Mouse (Mus musculus) forebrain, embryonic 11.5 days (tissue): ENCODE data around the gene Plod2. TPM values are rescaled to one million over a fixed set of nuclear protein-coding genes. Genes with fewer than 3 reads are reported as not detected.

Source experiments
- ATAC-seq: fragments of 200-750 bp; cut with Nextera tagmentation; replicated peaks from 2 replicates; pipeline ENCODE4 v1.8.0; 2017; ENCODE audit warnings: moderate TSS enrichment; ENCODE audit not compliant: low FRiP score
- DNase-seq: peaks from one replicate; pipeline ENCODE4 v3.0.0-alpha.2; 2017; ENCODE audit warnings: low spot score
- H3K27ac ChIP-seq: fragments of 300-500 bp; sonication (generic); 2 replicates; pipeline ENCODE4 v1.5.1; 2014; ENCODE audit warnings: low read depth, low read length
- H3K27me3 ChIP-seq: fragments of 300-500 bp; sonication (generic); 2 replicates; pipeline ENCODE4 v1.6.1; 2014; ENCODE audit warnings: mild to moderate bottlenecking, low read length, mixed read lengths; ENCODE audit not compliant: control insufficient read depth, insufficient read depth
- H3K36me3 ChIP-seq: fragments of 300-500 bp; sonication (generic); 2 replicates; pipeline ENCODE4 v1.6.1; 2014; ENCODE audit warnings: mild to moderate bottlenecking, low read length, moderate library complexity, mixed read lengths; ENCODE audit not compliant: control insufficient read depth, insufficient read depth
- H3K4me1 ChIP-seq: fragments of 300-500 bp; sonication (generic); replicated peaks from 2 replicates; pipeline ENCODE4 v1.6.1; 2014; ENCODE audit warnings: low read length, mixed read lengths; ENCODE audit not compliant: control insufficient read depth, insufficient read depth
- H3K4me2 ChIP-seq: fragments of 300-500 bp; sonication (generic); 2 replicates; pipeline ENCODE4 v1.6.1; 2014; ENCODE audit warnings: low read depth, mild to moderate bottlenecking, low read length, moderate library complexity, mixed read lengths; ENCODE audit not compliant: severe bottlenecking
- H3K4me3 ChIP-seq: fragments of 300-500 bp; sonication (generic); 2 replicates; pipeline ENCODE4 v1.5.1; 2014; ENCODE audit warnings: low read depth, low read length
- H3K9ac ChIP-seq: fragments of 300-500 bp; sonication (generic); 2 replicates; pipeline ENCODE4 v1.6.1; 2014; ENCODE audit warnings: low read length
- H3K9me3 ChIP-seq: fragments of 300-500 bp; sonication (generic); 2 replicates; pipeline ENCODE4 v1.6.1; 2016; ENCODE audit warnings: low read length, mixed read lengths; ENCODE audit not compliant: control insufficient read depth
- WGBS: fragments of 180-500 bp; shearing (Covaris S2); extraction: QIAGEN DNeasy Blood & Tissue Kit; methylation state at CpG from one replicate; pipeline ENCODE4 v1.1.7; 2014; 5-methylcytosine and 5-hydroxymethylcytosine counted together
- polyA plus RNA-seq: library from polyadenylated mRNA; unstranded; fragments of >200 nt; fragmentation: Nextera tagmentation; extraction: Ambion mirVana; gene quantifications from 2 replicates; pipeline ENCODE4 v1.2.1, GENCODE M21; 2014

Gene Plod2
- polyA plus RNA-seq, 1 experiment from 2014 or later: 30.5 TPM

- WGBS: 95% methylated on average over 1 of the region's 1 CpGs
- H3K4me2 ChIP-seq: no peak overlapping the region
- H3K9me3 ChIP-seq: no peaks in the 10 kb centered on the region
- no peak overlapping the region for H3K27ac ChIP-seq
- H3K4me1 ChIP-seq: no peaks in the 10 kb centered on the region
- DNase-seq (no peak), ATAC-seq (no peak)
- H3K36me3 ChIP-seq: no peaks in the 10 kb centered on the region
- no peak overlapping the region for H3K4me3 ChIP-seq
- no peaks in the 10 kb centered on the region for H3K27me3 ChIP-seq
- H3K9ac ChIP-seq: no peak overlapping the region
These were observed 46.2 kb downstream of the Plod2 start for GRCm38 (mm10) chr9:92588226-92588625.

GRCm38 (mm10) chr9:92589021-92589420 lies 47.0 kb downstream of the Plod2 start:
- no peaks in the 10 kb centered on the region for H3K4me1 ChIP-seq
- no peaks in the 10 kb centered on the region for H3K36me3 ChIP-seq
- no peak overlapping the region for H3K4me2 ChIP-seq
- H3K27ac ChIP-seq: no peak overlapping the region
- DNase-seq (no peak), ATAC-seq (no peak)
- no peak overlapping the region for H3K9ac ChIP-seq
- no peaks in the 10 kb centered on the region for H3K9me3 ChIP-seq
- H3K4me3 ChIP-seq: no peak overlapping the region
- 91% methylated on average over 5 of the region's 5 CpGs for WGBS
- no peaks in the 10 kb centered on the region for H3K27me3 ChIP-seq

- Histone ChIP-seq H3K27ac (no peak overlapping the region), H3K27me3 (no peaks in the 10 kb centered on the region), H3K9me3 (no peaks in the 10 kb centered on the region), H3K36me3 (no peaks in the 10 kb centered on the region), H3K9ac (no peak overlapping the region), H3K4me3 (no peak overlapping the region), H3K4me2 (no peak overlapping the region), H3K4me1 (no peaks in the 10 kb centered on the region)
- ATAC-seq (no peak), DNase-seq (no peak)
- 73% methylated on average over 5 of the region's 5 CpGs for WGBS
These were observed 49.5 kb downstream of the Plod2 start for GRCm38 (mm10) chr9:92591482-92591881.

- Histone ChIP-seq H3K9ac (no peak overlapping the region), H3K4me2 (no peak overlapping the region), H3K4me1 (no peaks in the 10 kb centered on the region), H3K36me3 (no peaks in the 10 kb centered on the region), H3K27ac (no peak overlapping the region), H3K4me3 (no peak overlapping the region), H3K27me3 (no peaks in the 10 kb centered on the region), H3K9me3 (no peaks in the 10 kb centered on the region)
- ATAC-seq: no peak
- WGBS: 92% methylated on average over 8 of the region's 8 CpGs
- no peak for DNase-seq
These were observed 50.7 kb downstream of the Plod2 start for GRCm38 (mm10) chr9:92592757-92593156.

GRCm38 (mm10) chr9:92594491-92594890 lies 52.5 kb downstream of the Plod2 start:
- WGBS: 87% methylated on average over 6 of the region's 6 CpGs
- Histone ChIP-seq H3K27ac (no peak overlapping the region), H3K27me3 (no peaks in the 10 kb centered on the region), H3K4me2 (no peak overlapping the region), H3K9ac (no peak overlapping the region), H3K36me3 (no peaks in the 10 kb centered on the region), H3K4me3 (no peak overlapping the region), H3K4me1 (no peaks in the 10 kb centered on the region), H3K9me3 (no peaks in the 10 kb centered on the region)
- DNase-seq (no peak), ATAC-seq (no peak)

- H3K27ac ChIP-seq: no peak overlapping the region
- no peaks in the 10 kb centered on the region for H3K9me3 ChIP-seq
- no peak overlapping the region for H3K9ac ChIP-seq
- H3K4me1 ChIP-seq: no peaks in the 10 kb centered on the region
- no peaks in the 10 kb centered on the region for H3K36me3 ChIP-seq
- 92% methylated on average over 4 of the region's 4 CpGs for WGBS
- no peak for DNase-seq
- H3K4me3 ChIP-seq: no peak overlapping the region
- no peaks in the 10 kb centered on the region for H3K27me3 ChIP-seq
- ATAC-seq: no peak
- no peak overlapping the region for H3K4me2 ChIP-seq
These were observed 53.3 kb downstream of the Plod2 start for GRCm38 (mm10) chr9:92595296-92595695.

- no peak overlapping the region for H3K27ac ChIP-seq
- DNase-seq (no peak), ATAC-seq (no peak)
- no peak overlapping the region for H3K4me2 ChIP-seq
- no peak overlapping the region for H3K4me3 ChIP-seq
- H3K4me1 ChIP-seq: no peaks in the 10 kb centered on the region
- 85% methylated on average over 9 of the region's 9 CpGs for WGBS
- no peaks in the 10 kb centered on the region for H3K36me3 ChIP-seq
- no peak overlapping the region for H3K9ac ChIP-seq
- no peaks in the 10 kb centered on the region for H3K27me3 ChIP-seq
- no peaks in the 10 kb centered on the region for H3K9me3 ChIP-seq
These were observed 55.0 kb downstream of the Plod2 start for GRCm38 (mm10) chr9:92596916-92597547.

GRCm38 (mm10) chr9:92597776-92598175 lies 55.8 kb downstream of the Plod2 start:
- DNase-seq: no peak
- ATAC-seq: no peak
- WGBS: 80% methylated on average over 11 of the region's 11 CpGs

GRCm38 (mm10) chr9:92599940-92600538 lies 58.0 kb downstream of the Plod2 start:
- Histone ChIP-seq H3K9me3 (no peaks in the 10 kb centered on the region), H3K36me3 (no peaks in the 10 kb centered on the region), H3K27ac (no peak overlapping the region), H3K27me3 (no peaks in the 10 kb centered on the region), H3K4me1 (no peaks in the 10 kb centered on the region), H3K4me2 (no peak overlapping the region), H3K9ac (no peak overlapping the region), H3K4me3 (no peak overlapping the region)
- DNase-seq (no peak), ATAC-seq (no peak)
- 93% methylated on average over 15 of the region's 15 CpGs for WGBS

More at GRCm38 (mm10) chr9:92597776-92598175, 55.8 kb downstream of the Plod2 start:
- Histone ChIP-seq H3K4me2 (no peak overlapping the region), H3K4me1 (no peaks in the 10 kb centered on the region), H3K9me3 (no peaks in the 10 kb centered on the region), H3K9ac (no peak overlapping the region), H3K27me3 (no peaks in the 10 kb centered on the region), H3K36me3 (no peaks in the 10 kb centered on the region), H3K27ac (no peak overlapping the region), H3K4me3 (no peak overlapping the region)
